Mouse (Mus musculus) G1E (cell line): ENCODE measurements around the gene Rora. TPM values are rescaled to one million over a fixed set of nuclear protein-coding genes. Genes with fewer than 3 reads are reported as not detected.

Experiments
- ATAC-seq: 2 replicates; pipeline ENCODE4 v1.8.0; 2016; ENCODE audit warnings: mild to moderate bottlenecking; ENCODE audit not compliant: insufficient number of reproducible peaks, poor library complexity, low FRiP score, severe bottlenecking; ENCODE audit errors: extremely low read depth
- DNase-seq: peaks from one replicate; pipeline ENCODE4 v3.0.0; 2012; ENCODE audit warnings: low spot score
- H3K27me3 ChIP-seq: 2 replicates; pipeline ENCODE4 v1.6.1; 2012; ENCODE audit warnings: mild to moderate bottlenecking, low read length, inconsistent platforms; ENCODE audit not compliant: insufficient read depth
- H3K36me3 ChIP-seq: replicated peaks from 2 replicates; pipeline ENCODE3; 2012; ENCODE audit warnings: mild to moderate bottlenecking, inconsistent platforms
- H3K4me1 ChIP-seq: 2 replicates; pipeline ENCODE4 v1.6.1; 2012; ENCODE audit warnings: low read depth, low read length, inconsistent platforms, mixed read lengths; ENCODE audit not compliant: insufficient read depth
- H3K4me3 ChIP-seq: 2 replicates; pipeline ENCODE4 v1.5.1; 2012; ENCODE audit warnings: low read depth, mild to moderate bottlenecking, inconsistent platforms, low read length, moderate library complexity, mixed read lengths
- H3K9me3 ChIP-seq: replicated peaks from 2 replicates; pipeline ENCODE4 v1.6.1; 2012; ENCODE audit warnings: inconsistent platforms
- CTCF ChIP-seq: IDR thresholded peaks from 2 replicates; pipeline ENCODE4 v1.5.1; 2012; ENCODE audit warnings: low read depth, low read length, inconsistent platforms, mixed read lengths
- GATA1 ChIP-seq: IDR thresholded peaks from 2 replicates; pipeline ENCODE4 v1.6.1; 2012; ENCODE audit warnings: borderline replicate concordance, low read length, inconsistent platforms, mixed read lengths
- GATA2 ChIP-seq: IDR thresholded peaks from 2 replicates; pipeline ENCODE4 v1.6.1; 2012; ENCODE audit warnings: low read depth, low read length, inconsistent platforms, borderline replicate concordance
- POLR2AphosphoS5 ChIP-seq: IDR thresholded peaks from 2 replicates; pipeline ENCODE4 v1.6.1; 2012; ENCODE audit warnings: low read depth, low read length, inconsistent platforms; ENCODE audit not compliant: insufficient replicate concordance
- TAL1 ChIP-seq: conservative IDR thresholded peaks from 2 replicates; pipeline ENCODE4 v1.6.1; 2012; ENCODE audit warnings: low read depth, low read length, inconsistent platforms, mixed read lengths
- polyA plus RNA-seq: library from polyadenylated mRNA; stranded (reverse); fragments of >175 nt; gene quantifications from 2 replicates; pipeline ENCODE4 v1.2.3, GENCODE M21; 2012
- total RNA-seq, 2 experiments: library from RNA; stranded (forward) in 1 of 2; stranded (reverse) in 1 of 2; fragments of 200-1000 nt in 1 of 2; fragments of >200 nt in 1 of 2; fragmentation: Nextera tagmentation in 1 of 2; gene quantifications; 2 replicates each; pipeline ENCODE4 v1.2.3; 2014 to 2017

The Rora gene
- total and polyA plus RNA-seq, 3 experiments = 0.11 TPM; not detected in 2

- Histone ChIP-seq H3K36me3 (no peaks in the 10 kb centered on the region), H3K27me3 (no peaks in the 10 kb centered on the region), H3K4me1 (no peaks in the 10 kb centered on the region), H3K4me3 (no peak overlapping the region), H3K9me3 (peaks cover 36% of the 10 kb centered on the region)
- DNase-seq (no peak), ATAC-seq (no peak)
- no peak for TF ChIP-seq GATA1
- no peak for TF ChIP-seq TAL1
- TF ChIP-seq POLR2AphosphoS5 = no peak
- TF ChIP-seq CTCF = no peak
- TF ChIP-seq GATA2 = no peak
These were observed 350.9 kb downstream of the Rora start for GRCm38 (mm10) chr9:69004514-69004913.

- ATAC-seq (no peak), DNase-seq (no peak)
- Histone ChIP-seq H3K4me3 (no peak overlapping the region), H3K27me3 (no peaks in the 10 kb centered on the region), H3K36me3 (no peaks in the 10 kb centered on the region), H3K4me1 (no peaks in the 10 kb centered on the region), H3K9me3 (peaks cover 41% of the 10 kb centered on the region)
- TF ChIP-seq GATA1 (no peak), TAL1 (no peak), GATA2 (no peak), POLR2AphosphoS5 (no peak), CTCF (no peak)
These were observed 353.1 kb downstream of the Rora start for GRCm38 (mm10) chr9:69006666-69007065.

GRCm38 (mm10) chr9:69008706-69009105 is 355.1 kb downstream of the Rora start:
- Histone ChIP-seq H3K9me3 (peaks cover 50% of the 10 kb centered on the region), H3K36me3 (no peaks in the 10 kb centered on the region), H3K4me1 (no peaks in the 10 kb centered on the region), H3K27me3 (no peaks in the 10 kb centered on the region), H3K4me3 (no peak overlapping the region)
- DNase-seq = no peak
- no peak for TF ChIP-seq POLR2AphosphoS5
- TF ChIP-seq CTCF = no peak
- TF ChIP-seq GATA2 = no peak
- no peak for TF ChIP-seq TAL1
- no peak for TF ChIP-seq GATA1
- no peak for ATAC-seq

GRCm38 (mm10) chr9:69010886-69011285 is 357.3 kb downstream of the Rora start:
- H3K9me3 ChIP-seq = peaks cover 42% of the 10 kb centered on the region
- no peaks in the 10 kb centered on the region for H3K36me3 ChIP-seq
- TF ChIP-seq GATA2 (no peak), CTCF (no peak), TAL1 (no peak), GATA1 (no peak), POLR2AphosphoS5 (no peak)
- no peaks in the 10 kb centered on the region for H3K27me3 ChIP-seq
- no peaks in the 10 kb centered on the region for H3K4me1 ChIP-seq
- DNase-seq (no peak), ATAC-seq (no peak)
- H3K4me3 ChIP-seq = no peak overlapping the region

- no peaks in the 10 kb centered on the region for H3K27me3 ChIP-seq
- no peaks in the 10 kb centered on the region for H3K36me3 ChIP-seq
- H3K4me1 ChIP-seq = no peaks in the 10 kb centered on the region
- H3K9me3 ChIP-seq = peaks cover 43% of the 10 kb centered on the region
- H3K4me3 ChIP-seq = no peak overlapping the region
- DNase-seq (no peak), ATAC-seq (no peak)
- TF ChIP-seq GATA1 (no peak), TAL1 (no peak), CTCF (no peak)
These were observed 359.7 kb downstream of the Rora start for GRCm38 (mm10) chr9:69013186-69013715.

- DNase-seq = no peak
- Histone ChIP-seq H3K4me3 (no peak overlapping the region), H3K4me1 (no peaks in the 10 kb centered on the region), H3K9me3 (peaks cover 50% of the 10 kb centered on the region), H3K36me3 (no peaks in the 10 kb centered on the region), H3K27me3 (no peaks in the 10 kb centered on the region)
- no peak for ATAC-seq
- TF ChIP-seq GATA1 = no peak
These were observed 360.6 kb downstream of the Rora start for GRCm38 (mm10) chr9:69014203-69014602.

- TF ChIP-seq TAL1 = no peak
- TF ChIP-seq GATA2 = no peak
- no peak for TF ChIP-seq POLR2AphosphoS5
- TF ChIP-seq CTCF = no peak
- TF ChIP-seq GATA1 = no peak
- H3K4me3 ChIP-seq = no peak overlapping the region
- no peak for ATAC-seq
- no peaks in the 10 kb centered on the region for H3K36me3 ChIP-seq
- H3K27me3 ChIP-seq = no peaks in the 10 kb centered on the region
- no peak for DNase-seq
- peaks cover 42% of the 10 kb centered on the region for H3K9me3 ChIP-seq
- H3K4me1 ChIP-seq = no peaks in the 10 kb centered on the region
These were observed 366.8 kb downstream of the Rora start for GRCm38 (mm10) chr9:69020381-69020780.
